In the genomic region with DNA sequence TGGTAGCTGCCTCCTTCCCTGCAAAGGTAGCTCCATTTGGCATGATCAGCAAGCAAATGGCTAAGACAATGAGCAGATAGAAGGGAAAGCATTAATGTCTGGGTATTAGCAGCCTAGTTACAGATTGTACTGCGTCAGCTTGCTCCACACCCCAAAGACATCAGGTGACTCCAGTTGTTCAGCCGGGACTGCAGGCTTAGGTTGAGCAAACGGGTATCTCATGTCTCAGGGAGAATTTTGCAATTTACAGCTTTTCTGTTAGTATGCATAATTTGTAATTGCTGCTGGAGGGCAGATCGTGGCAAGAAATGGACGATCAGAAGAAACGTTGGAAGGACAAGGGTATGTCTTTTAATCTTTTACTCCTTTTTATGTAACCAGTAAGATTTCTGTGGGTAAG, we compare ENCODE assay signal across 8 mouse cellular contexts. TPM values are rescaled to one million over a fixed set of nuclear protein-coding genes. Genes with fewer than 3 reads are reported as not detected.
DNase-seq lines count a peak whose midpoint lies in the region; ATAC-seq and TF ChIP-seq lines count a peak whose summit lies in the region.

No protein-coding gene starts in this region.

- no peak for ATAC-seq in liver, embryonic 12.5 days
- ATAC-seq in megakaryocyte, adult 5-6 weeks (ENCODE audit: poor library complexity, severe bottlenecking): peak; percentile 62

- no peaks in the 10 kb centered on the region for H3K9me3 ChIP-seq in liver, embryonic 12.5 days (replicated peaks)

- no peak for TF ChIP-seq POLR2A in liver, adult 2 months (IDR thresholded peaks at IDR 0.05; ENCODE audit: extremely low read depth, insufficient read depth, low read length)
- TF ChIP-seq POLR2A in cortical plate, adult 2 months (IDR thresholded peaks at IDR 0.05; ENCODE audit: extremely low read depth, insufficient read depth, low read length): peak; percentile 85

- H3K4me3 ChIP-seq in liver, adult 2 months (ENCODE audit: insufficient read depth, low read depth, low read length): peak overlapping the region; percentile 53
- no peak overlapping the region for H3K4me3 ChIP-seq in liver, embryonic 12.5 days
- H3K4me3 ChIP-seq in cortical plate, adult 2 months (ENCODE audit: insufficient read depth, low read length): peak overlapping the region; percentile 45

- no peak overlapping the region for H3K9ac ChIP-seq in liver, adult 2 months (ENCODE audit: low read depth, low read length)
- H3K9ac ChIP-seq in liver, embryonic 12.5 days: no peak overlapping the region

- TF ChIP-seq CTCF in liver, adult 2 months (IDR thresholded peaks at IDR 0.05; ENCODE audit: low read depth, low read length): no peak
- no peak for TF ChIP-seq CTCF in cortical plate, adult 2 months (IDR thresholded peaks at IDR 0.05; ENCODE audit: extremely low read depth, insufficient read depth, low read length)

- peaks cover 3% of the 10 kb centered on the region; the same call in 1 of the 2 replicates for H3K4me1 ChIP-seq in liver, adult 2 months (ENCODE audit: control insufficient read depth, insufficient read depth, low read length)
- 0 out of 2 replicates have a peak, but pooled peaks cover 4% of the 10 kb centered on the region for H3K4me1 ChIP-seq in liver, embryonic 12.5 days
- peaks cover 3% of the 10 kb centered on the region; the same call in 1 of the 2 replicates for H3K4me1 ChIP-seq in cortical plate, adult 2 months (ENCODE audit: control insufficient read depth, insufficient read depth, low read length)

- 12% methylated on average over 6 of the region's 6 CpGs for WGBS in liver, adult 2 months
- 64% methylated on average over 6 of the region's 6 CpGs for WGBS in liver, embryonic 12.5 days (ENCODE audit: insufficient replicate concordance)

- H3K79me2 ChIP-seq in liver, adult 2 months (ENCODE audit: control insufficient read depth, insufficient read depth, low read length): peaks cover 5% of the 10 kb centered on the region; the same call in 1 of the 2 replicates

- no peak overlapping the region for H3K4me2 ChIP-seq in liver, embryonic 12.5 days

- no peaks in the 10 kb centered on the region for H3K27me3 ChIP-seq in liver, adult 2 months (ENCODE audit: control insufficient read depth, insufficient read depth, low read length)
- H3K27me3 ChIP-seq in liver, embryonic 12.5 days (replicated peaks): no peaks in the 10 kb centered on the region

- peak; percentile 82 for DNase-seq in liver, adult 2 months (ENCODE audit: extremely low read depth, low read depth, low spot score)
- DNase-seq in kidney, adult 18-20 months: peak; percentile 38
- no peak for DNase-seq in ovary, postnatal 36 days (ENCODE audit: low spot score)
- DNase-seq in natural killer cell, adult 2 months (ENCODE audit: low spot score in 2 of 2): no peak
- DNase-seq in thymus, postnatal 4 days: no peak

- H3K36me3 ChIP-seq in liver, adult 2 months (ENCODE audit: control insufficient read depth, insufficient read depth, low read length): no peaks in the 10 kb centered on the region
- H3K36me3 ChIP-seq in liver, embryonic 12.5 days: no peaks in the 10 kb centered on the region

- no peak overlapping the region for H3K27ac ChIP-seq in liver, adult 2 months (replicated peaks; ENCODE audit: insufficient read depth, low read depth, low read length)
- H3K27ac ChIP-seq in liver, embryonic 12.5 days: no peak overlapping the region
- H3K27ac ChIP-seq in cortical plate, adult 2 months (ENCODE audit: insufficient read depth, low read length): 0 out of 2 replicates have a peak overlapping the region, but pooled peaks have one; percentile 74

RNA-seq across cellular contexts. Expression of a gene that starts 25.8 kb away (rescaled TPM):
- total RNA-seq in liver, adult 2 months (2014; rRNA removed): 110 and 156 TPM in 2 replicates
- polyA plus RNA-seq in liver, adult 2 months (2012; rRNA removed): 38.7 and 45.3 TPM in 2 replicates
- 24.6 and 24.9 TPM in 2 replicates for polyA plus RNA-seq in liver, embryonic 12.5 days (2016; fragmentation: Nextera tagmentation; extraction: Ambion mirVana)
- 569 and 594 TPM in 2 replicates for polyA plus RNA-seq in cortical plate, adult 2 months (2012; rRNA removed)
- 129 and 142 TPM in 2 replicates for total RNA-seq in megakaryocyte, adult 5-6 weeks (2015)
- total RNA-seq in megakaryocyte, adult 5-6 weeks (2017): 128 and 135 TPM in 2 replicates

Comparison
In these comparisons a context has a peak if more than half of its experiments do, and no peak if none do; other contexts are left out.
1. DNase-seq: peak in liver, adult 2 months (single experiment) and kidney, adult 18-20 months (single experiment); none in ovary, postnatal 36 days (single experiment), natural killer cell, adult 2 months (0 of 2) and thymus, postnatal 4 days (single experiment).
2. RNA of a gene that starts 25.8 kb away (polyA plus RNA-seq): 569 to 594 TPM in cortical plate, adult 2 months; 38.7 to 45.3 TPM in liver, adult 2 months and 24.6 to 24.9 TPM in liver, embryonic 12.5 days; every median in the first group is over 10 times any median in the second.